Mouse (Mus musculus) forebrain, embryonic 12.5 days (tissue): ENCODE data around the gene Sema7a. TPM values are rescaled to one million over a fixed set of nuclear protein-coding genes. Genes with fewer than 3 reads are reported as not detected.

Experiments
- ATAC-seq: fragments of 200-750 bp; cut with Nextera tagmentation; 2 replicates; pipeline ENCODE4 v1.8.0; 2017; ENCODE audit warnings: moderate TSS enrichment; ENCODE audit not compliant: low FRiP score
- H3K27ac ChIP-seq: fragments of 300-500 bp; sonication (generic); 2 replicates; pipeline ENCODE4 v1.5.1; 2016; ENCODE audit warnings: mild to moderate bottlenecking
- H3K27me3 ChIP-seq: fragments of 300-500 bp; sonication (generic); 2 replicates; pipeline ENCODE4 v1.6.1; 2016; ENCODE audit warnings: mild to moderate bottlenecking
- H3K36me3 ChIP-seq: fragments of 300-500 bp; sonication (generic); replicated peaks from 2 replicates; pipeline ENCODE4 v1.6.1; 2016; ENCODE audit warnings: mild to moderate bottlenecking
- H3K4me1 ChIP-seq: fragments of 300-500 bp; sonication (generic); 2 replicates; pipeline ENCODE4 v1.6.1; 2016
- H3K4me2 ChIP-seq: fragments of 300-500 bp; sonication (generic); 2 replicates; pipeline ENCODE4 v1.6.1; 2016; ENCODE audit warnings: mild to moderate bottlenecking, moderate library complexity
- H3K4me3 ChIP-seq: fragments of 300-500 bp; sonication (generic); replicated peaks from 2 replicates; pipeline ENCODE4 v1.5.1; 2016; ENCODE audit warnings: mild to moderate bottlenecking
- H3K9ac ChIP-seq: fragments of 300-500 bp; sonication (generic); 2 replicates; pipeline ENCODE4 v1.6.1; 2016; ENCODE audit warnings: mild to moderate bottlenecking
- H3K9me3 ChIP-seq: fragments of 300-500 bp; sonication (generic); 2 replicates; pipeline ENCODE4 v1.6.1; 2016
- WGBS: fragments of 180-500 bp; shearing (Covaris S2); methylation state at CpG from one replicate; pipeline ENCODE4 v1.1.7; 2016; 5-methylcytosine and 5-hydroxymethylcytosine counted together
- polyA plus RNA-seq: library from polyadenylated mRNA; unstranded; fragments of >200 nt; fragmentation: Nextera tagmentation; extraction: Ambion mirVana; gene quantifications from 2 replicates; pipeline ENCODE4 v1.2.1, GENCODE M21; 2016

Sema7a gene
- polyA plus RNA-seq, 1 experiment from 2014 or later = 0.43 TPM

DNA sequence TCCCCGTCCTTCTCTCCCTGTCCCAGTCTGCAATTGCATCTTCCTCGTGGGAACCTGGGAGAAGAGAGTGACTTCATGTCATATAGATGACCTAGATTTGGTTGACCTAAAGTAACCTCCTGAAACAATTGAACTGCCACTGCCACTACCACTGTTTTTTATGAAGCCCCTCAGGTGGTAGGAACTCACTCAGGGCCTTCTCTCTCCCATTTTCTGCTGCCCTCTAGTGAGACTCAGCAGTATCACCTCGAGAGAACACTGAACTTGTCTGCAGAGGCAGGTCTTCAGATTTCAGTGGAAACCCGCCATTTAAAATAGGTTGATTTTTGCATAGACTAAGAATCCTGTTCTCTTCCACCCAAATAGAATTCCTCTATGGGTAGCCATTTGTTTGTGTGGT is 55.4 kb downstream of the Sema7a start:
- no peak for ATAC-seq
- WGBS = 37% methylated on average over 4 of the region's 4 CpGs
- no peaks in the 10 kb centered on the region for H3K36me3 ChIP-seq

DNA sequence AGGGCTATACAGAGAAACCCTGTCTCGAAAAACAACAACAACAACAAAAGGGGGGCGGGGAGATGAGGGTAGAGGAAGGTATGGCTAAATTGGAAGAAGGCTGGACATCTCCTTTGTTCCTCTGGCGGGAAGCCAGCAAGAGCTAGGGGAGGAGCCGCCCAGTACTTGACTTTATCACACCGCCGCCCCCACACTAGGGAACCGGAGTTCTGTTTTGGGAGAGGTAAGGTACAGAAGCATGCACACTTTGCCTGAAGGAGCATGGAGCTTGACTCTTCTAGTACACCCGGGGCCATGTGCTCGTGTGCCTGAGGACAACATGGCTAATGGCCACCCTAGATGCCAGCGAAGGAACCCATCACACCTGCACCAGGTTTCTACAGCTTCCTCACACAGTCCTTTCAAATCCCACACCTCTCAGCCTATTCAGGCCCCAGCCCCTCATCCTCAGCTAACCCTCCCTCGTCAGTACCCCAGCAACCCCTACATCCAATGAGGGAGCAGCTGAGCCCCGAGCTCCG is 57.7 kb downstream of the Sema7a start:
- 19% methylated on average over 13 of the region's 13 CpGs for WGBS
- H3K9ac ChIP-seq = peak overlapping the region; percentile 30
- peak; percentile 16; the same call in 1 of the 2 replicates for ATAC-seq
- peaks cover 44% of the 10 kb centered on the region for H3K27me3 ChIP-seq
- peaks cover 18% of the 10 kb centered on the region for H3K4me1 ChIP-seq
- no peaks in the 10 kb centered on the region for H3K9me3 ChIP-seq
- H3K4me2 ChIP-seq = peak overlapping the region; percentile 64
- H3K27ac ChIP-seq = no peak overlapping the region
- H3K36me3 ChIP-seq = no peaks in the 10 kb centered on the region
- peak overlapping the region; percentile 27 for H3K4me3 ChIP-seq

More for the DNA sequence above, 55.4 kb downstream of the Sema7a start:
- Histone ChIP-seq H3K9ac (no peak overlapping the region), H3K27ac (no peak overlapping the region), H3K4me3 (no peak overlapping the region), H3K27me3 (peaks cover 34% of the 10 kb centered on the region), H3K4me2 (no peak overlapping the region), H3K4me1 (peaks cover 18% of the 10 kb centered on the region), H3K9me3 (no peaks in the 10 kb centered on the region)

DNA sequence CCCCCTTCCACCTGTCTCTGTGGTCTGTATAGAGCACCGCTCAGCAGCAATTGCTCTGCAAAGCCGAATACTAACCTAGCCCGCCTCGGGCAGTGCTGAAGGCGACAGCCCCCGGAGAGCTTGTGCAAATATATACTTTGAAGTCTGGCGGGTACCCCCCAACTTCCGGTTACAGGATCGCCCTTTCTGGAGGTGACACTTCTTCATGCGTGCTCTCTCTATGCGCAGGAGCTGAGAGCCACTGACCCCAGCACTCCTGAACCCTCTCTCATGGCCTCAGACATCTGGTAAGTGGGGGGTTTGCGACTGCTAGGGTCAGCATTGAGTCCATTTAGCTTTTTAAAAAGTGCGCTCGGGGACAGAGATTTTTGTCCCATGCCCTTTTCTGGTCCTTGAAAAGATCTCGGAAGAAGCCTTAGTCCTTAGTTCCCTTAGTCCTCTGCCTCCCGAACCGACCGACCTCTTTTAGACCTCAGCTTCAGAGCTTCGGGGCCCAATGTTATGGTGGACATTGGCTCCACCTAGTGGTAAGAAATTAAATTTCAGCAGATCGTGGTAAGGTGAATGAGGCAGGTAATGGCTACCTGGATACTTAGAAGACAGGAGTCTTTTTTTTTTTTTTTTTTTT is 58.2 kb downstream of the Sema7a start:
- Histone ChIP-seq H3K27me3 (peaks cover 44% of the 10 kb centered on the region), H3K27ac (no peak overlapping the region), H3K4me2 (peak overlapping the region; percentile 64), H3K4me1 (peaks cover 12% of the 10 kb centered on the region), H3K9me3 (no peaks in the 10 kb centered on the region), H3K9ac (peak overlapping the region; percentile 30), H3K4me3 (peak overlapping the region; percentile 27), H3K36me3 (no peaks in the 10 kb centered on the region)
- WGBS = under 1% methylated on average over 20 of the region's 20 CpGs
- peak; percentile 88 for ATAC-seq

DNA sequence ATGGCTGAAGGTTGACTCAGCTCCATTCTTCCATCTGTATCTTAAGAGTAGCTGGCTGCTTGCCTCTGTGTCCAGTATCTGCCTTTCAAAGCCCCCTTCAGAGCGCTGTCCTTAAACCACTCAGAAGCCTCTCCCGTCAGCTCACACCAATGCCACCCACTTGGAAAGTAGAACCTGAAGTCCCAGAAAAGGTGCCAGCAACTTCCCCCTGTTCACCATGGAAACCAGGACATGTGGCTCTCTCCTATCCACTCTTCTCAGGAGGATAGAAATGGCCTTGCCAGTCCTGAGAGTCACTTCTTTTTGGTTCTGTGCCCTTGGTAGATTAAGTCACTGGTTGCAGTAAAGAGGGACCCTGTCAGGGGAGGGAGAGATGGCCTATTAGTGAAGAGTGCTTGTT is 58.8 kb downstream of the Sema7a start:
- Histone ChIP-seq H3K27me3 (peaks cover 44% of the 10 kb centered on the region), H3K9me3 (no peaks in the 10 kb centered on the region), H3K4me2 (no peak overlapping the region), H3K4me3 (no peak overlapping the region), H3K36me3 (no peaks in the 10 kb centered on the region), H3K27ac (no peak overlapping the region), H3K9ac (no peak overlapping the region), H3K4me1 (peaks cover 9% of the 10 kb centered on the region)
- 46% methylated on average over 2 of the region's 2 CpGs for WGBS
- ATAC-seq = peak; percentile 42; the same call in 1 of the 2 replicates

DNA sequence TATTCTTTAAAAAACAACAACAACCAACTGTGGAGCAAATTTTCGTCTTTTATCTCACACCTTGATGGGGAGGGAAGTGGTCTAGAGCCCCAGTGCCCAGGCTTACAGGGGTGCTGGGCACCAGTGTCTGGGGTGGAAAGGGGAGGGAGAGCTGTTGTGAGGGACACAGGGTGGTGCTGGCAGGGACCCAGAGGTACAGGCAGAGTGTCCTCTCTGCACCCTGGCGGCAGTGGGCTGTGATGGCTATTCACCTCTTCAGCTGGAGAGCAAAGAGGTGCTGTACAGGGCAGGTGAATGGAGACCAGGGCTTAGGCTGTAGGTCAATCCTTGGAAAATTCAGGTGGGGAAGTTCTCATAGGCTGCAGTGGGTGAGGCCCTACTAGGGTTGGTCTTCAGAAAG is 59.8 kb downstream of the Sema7a start:
- Histone ChIP-seq H3K9ac (no peak overlapping the region), H3K4me3 (no peak overlapping the region), H3K27me3 (peaks cover 44% of the 10 kb centered on the region), H3K4me2 (no peak overlapping the region), H3K27ac (no peak overlapping the region), H3K36me3 (no peaks in the 10 kb centered on the region), H3K4me1 (peaks cover 9% of the 10 kb centered on the region), H3K9me3 (no peaks in the 10 kb centered on the region)
- 56% methylated on average over 2 of the region's 2 CpGs for WGBS
- ATAC-seq = no peak

DNA sequence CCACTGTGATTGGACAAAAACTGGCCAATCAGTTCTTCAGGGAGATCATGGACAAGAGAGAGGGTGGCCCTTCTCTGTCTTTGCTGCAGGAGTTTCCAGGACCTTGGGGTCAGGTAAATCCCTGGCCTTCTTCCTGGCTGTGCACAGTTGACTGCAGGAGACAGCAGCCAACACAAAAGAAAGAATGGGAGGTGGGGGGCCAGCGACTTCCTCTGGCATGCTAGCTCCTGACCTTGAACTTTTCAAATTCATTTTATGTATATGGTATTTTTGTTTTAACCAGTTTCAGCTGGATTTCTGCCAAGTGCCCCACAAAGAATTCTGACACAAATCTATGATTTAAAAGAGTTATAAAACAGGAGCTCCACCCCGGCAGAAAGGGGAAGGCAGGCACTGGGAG is 63.4 kb downstream of the Sema7a start:
- Histone ChIP-seq H3K9me3 (no peaks in the 10 kb centered on the region), H3K4me3 (no peak overlapping the region), H3K4me1 (peaks cover 3% of the 10 kb centered on the region), H3K36me3 (no peaks in the 10 kb centered on the region), H3K4me2 (no peak overlapping the region), H3K27me3 (peaks cover 24% of the 10 kb centered on the region), H3K27ac (no peak overlapping the region), H3K9ac (no peak overlapping the region)
- 37% methylated on average over 2 of the region's 2 CpGs for WGBS
- ATAC-seq = no peak

DNA sequence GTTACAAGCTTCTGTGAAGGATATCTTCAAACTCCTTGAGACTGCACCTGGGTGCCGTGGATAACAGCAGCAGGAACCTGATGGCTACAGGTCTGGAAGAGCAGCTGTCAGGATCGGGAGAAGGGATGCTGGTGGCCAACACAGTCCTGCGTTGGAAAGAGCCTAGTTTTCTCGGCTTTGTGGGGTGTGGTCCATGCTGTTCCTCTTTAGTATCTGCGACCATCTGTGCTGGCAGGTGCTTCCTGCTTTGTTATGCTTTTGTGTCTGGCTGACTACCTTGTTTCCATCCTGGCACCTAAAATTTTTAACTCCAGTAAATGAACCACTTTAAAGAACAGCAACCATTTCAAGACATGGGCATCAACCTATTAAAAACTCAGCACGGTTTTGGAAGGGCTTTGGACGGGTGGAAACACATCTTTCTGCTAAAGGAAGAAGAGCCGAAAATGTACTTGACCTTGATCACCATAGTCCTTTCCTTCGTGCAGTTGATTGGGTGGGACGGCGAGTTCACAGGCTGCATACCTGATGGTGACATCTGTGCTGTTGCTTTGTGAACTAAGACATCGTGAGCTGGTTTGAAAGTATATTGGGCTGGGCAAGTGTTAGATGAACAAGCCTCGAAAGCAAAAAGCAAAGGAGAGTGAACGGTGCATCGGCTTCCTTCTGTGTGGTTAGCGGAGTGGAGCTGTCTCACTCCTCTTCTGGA is 66.0 kb downstream of the Sema7a start, which contains the start of gene Cyp11a1:
Gene Cyp11a1, plus strand, starts transcription at position 659 of the 709 bp plus-strand sequence.
- WGBS = 87% methylated on average over 16 of the region's 16 CpGs
- H3K4me3 ChIP-seq = no peak within 1 kb of the TSS
- peaks cover 4% of the 10 kb centered on the region for H3K27me3 ChIP-seq
- H3K27ac ChIP-seq = no peak within 1 kb of the TSS
- peaks cover 16% of the 10 kb centered on the region for H3K4me1 ChIP-seq
- no peak within 1 kb of the TSS for H3K4me2 ChIP-seq
- no peaks in the 10 kb centered on the region for H3K36me3 ChIP-seq
- no peak for ATAC-seq
- no peak within 1 kb of the TSS for H3K9ac ChIP-seq
- no peaks in the 10 kb centered on the region for H3K9me3 ChIP-seq

DNA sequence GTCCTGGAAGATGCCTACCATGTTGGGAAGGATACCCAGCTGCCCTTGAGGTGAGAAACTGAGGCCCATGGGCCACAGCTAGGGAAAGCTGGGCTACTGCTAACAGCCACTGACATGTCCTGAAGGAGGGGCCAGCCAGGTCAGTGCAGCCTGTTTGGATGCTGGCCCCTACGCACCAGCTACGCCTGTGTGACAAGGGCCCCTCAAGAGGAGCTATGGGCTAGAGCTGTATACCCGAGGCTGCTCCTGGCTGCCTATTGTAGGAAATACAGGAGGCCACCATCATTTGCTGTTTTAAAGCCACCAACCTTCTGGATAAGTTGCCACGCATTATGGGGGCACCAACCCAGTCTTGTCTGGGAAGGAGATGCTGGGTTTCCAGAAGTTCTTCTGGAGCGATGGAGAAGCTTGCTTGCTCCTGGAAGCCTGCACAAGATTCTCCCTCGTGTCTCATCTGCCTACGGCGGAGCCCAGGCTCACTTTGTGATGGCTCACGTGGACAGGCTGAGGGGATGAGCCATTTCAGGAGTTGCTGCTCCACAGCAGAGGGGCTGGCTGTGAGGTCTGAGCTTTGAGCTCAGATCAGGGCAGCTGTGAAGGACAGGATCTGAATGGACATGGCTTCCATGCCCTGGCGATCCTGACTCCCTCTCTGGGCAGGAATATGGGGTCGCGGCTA is 68.6 kb downstream of the Sema7a start:
- H3K4me3 ChIP-seq = 0 out of 2 replicates have a peak overlapping the region, but pooled peaks have one; percentile 10
- no peaks in the 10 kb centered on the region for H3K36me3 ChIP-seq
- H3K4me2 ChIP-seq = peak overlapping the region; percentile 38
- H3K4me1 ChIP-seq = peaks cover 32% of the 10 kb centered on the region
- H3K9ac ChIP-seq = peak overlapping the region; percentile 44; the same call in 1 of the 2 replicates
- peak; percentile 61; the same call in 1 of the 2 replicates for ATAC-seq
- H3K9me3 ChIP-seq = no peaks in the 10 kb centered on the region
- H3K27me3 ChIP-seq = no peaks in the 10 kb centered on the region
- 56% methylated on average over 12 of the region's 12 CpGs for WGBS
- H3K27ac ChIP-seq = peak overlapping the region; percentile 91

DNA sequence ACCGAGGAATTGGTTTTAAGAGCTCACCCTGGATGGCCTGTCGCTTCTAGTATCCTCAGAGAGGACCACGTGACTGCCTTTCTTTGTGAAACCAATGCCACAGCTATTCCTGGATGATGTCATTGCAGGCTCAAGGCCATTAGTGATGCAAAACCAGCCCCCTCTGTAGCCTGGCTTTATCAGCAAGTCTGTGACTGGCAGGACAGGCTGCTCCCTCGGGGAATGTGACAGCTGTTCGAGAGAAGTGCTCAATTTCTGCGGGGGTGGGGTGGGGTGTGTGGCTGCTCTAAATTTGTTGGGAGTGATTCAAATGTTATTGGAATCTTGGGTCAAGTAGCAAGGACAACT is 69.1 kb downstream of the Sema7a start:
- Histone ChIP-seq H3K9ac (peak overlapping the region; percentile 44; the same call in 1 of the 2 replicates), H3K27ac (peak overlapping the region; percentile 91), H3K9me3 (no peaks in the 10 kb centered on the region), H3K27me3 (no peaks in the 10 kb centered on the region), H3K4me1 (peaks cover 32% of the 10 kb centered on the region), H3K4me3 (0 out of 2 replicates have a peak overlapping the region, but pooled peaks have one; percentile 10), H3K36me3 (no peaks in the 10 kb centered on the region), H3K4me2 (peak overlapping the region; percentile 38)
- 5% methylated on average over 6 of the region's 6 CpGs for WGBS
- ATAC-seq = peak; percentile 95

DNA sequence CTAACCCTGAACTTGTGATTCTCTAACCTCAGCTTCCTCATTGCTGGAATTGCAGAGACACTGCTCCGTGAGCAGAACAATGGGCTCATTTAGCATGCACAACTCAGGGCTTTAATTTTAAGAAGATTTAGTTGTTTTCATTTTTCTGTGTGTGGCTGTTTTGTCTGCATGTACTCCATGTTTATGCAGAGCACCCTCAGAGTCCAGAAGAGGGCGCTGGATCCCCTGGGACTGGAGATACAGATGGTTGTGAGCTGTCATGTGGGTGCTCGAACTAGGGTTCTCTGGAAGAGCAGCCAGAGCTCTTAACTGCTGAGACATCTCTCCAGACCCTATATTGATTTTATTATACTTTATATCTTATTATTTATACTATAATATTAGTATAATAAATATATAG is 69.7 kb downstream of the Sema7a start:
- Histone ChIP-seq H3K9me3 (no peaks in the 10 kb centered on the region), H3K36me3 (no peaks in the 10 kb centered on the region), H3K27ac (peak overlapping the region; percentile 91), H3K9ac (no peak overlapping the region), H3K4me3 (no peak overlapping the region), H3K4me2 (no peak overlapping the region), H3K4me1 (peaks cover 32% of the 10 kb centered on the region), H3K27me3 (no peaks in the 10 kb centered on the region)
- 46% methylated on average over 3 of the region's 3 CpGs for WGBS
- ATAC-seq = 0 out of 2 replicates have a peak, but pooled peaks have one; percentile 19

DNA sequence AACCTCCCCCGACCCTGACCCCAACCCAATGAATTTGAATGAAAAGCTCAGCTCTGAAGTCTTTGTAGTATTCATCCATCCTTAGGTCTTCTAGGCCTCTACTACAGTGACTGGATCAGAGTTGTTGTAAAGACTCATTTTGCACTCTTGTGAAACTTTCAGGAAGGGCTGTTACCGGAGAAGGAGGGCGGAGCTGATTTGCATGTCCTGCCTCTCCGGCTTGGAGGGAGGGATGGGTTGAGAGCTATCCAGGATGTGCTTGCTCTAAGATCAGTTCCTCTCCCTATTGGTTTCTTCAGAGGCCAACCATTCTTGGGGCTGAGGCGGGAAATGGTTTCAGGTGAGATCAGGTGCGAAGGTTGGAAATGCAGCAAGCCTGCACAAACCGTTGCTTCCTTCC is 71.1 kb downstream of the Sema7a start:
- no peaks in the 10 kb centered on the region for H3K36me3 ChIP-seq
- H3K27ac ChIP-seq = no peak overlapping the region
- WGBS = 49% methylated on average over 7 of the region's 7 CpGs

DNA sequence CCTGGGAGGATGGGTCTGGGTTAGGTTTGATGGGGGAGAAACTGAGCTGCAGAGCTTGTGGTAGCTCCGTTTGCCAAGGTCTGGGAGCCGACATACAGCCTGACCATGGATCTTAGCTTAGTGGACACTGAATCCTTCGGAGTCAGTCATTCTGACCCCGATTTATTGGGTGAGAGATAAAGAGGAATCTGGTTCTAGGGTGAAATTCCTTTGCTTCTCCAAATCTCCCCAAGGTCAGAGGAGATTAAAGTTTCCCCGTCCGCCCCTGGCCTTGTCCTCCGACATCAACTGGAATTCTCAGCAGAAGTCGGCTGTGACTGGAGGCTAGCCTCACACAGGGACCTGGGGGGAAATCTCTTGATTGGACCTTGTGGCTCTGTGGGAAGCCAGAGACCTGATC is 71.6 kb downstream of the Sema7a start:
- peaks cover 32% of the 10 kb centered on the region for H3K4me1 ChIP-seq
- no peaks in the 10 kb centered on the region for H3K27me3 ChIP-seq
- no peaks in the 10 kb centered on the region for H3K9me3 ChIP-seq
- no peak for ATAC-seq
- H3K27ac ChIP-seq = no peak overlapping the region
- no peak overlapping the region for H3K4me3 ChIP-seq
- WGBS = 86% methylated on average over 8 of the region's 8 CpGs
- no peak overlapping the region for H3K9ac ChIP-seq
- H3K36me3 ChIP-seq = no peaks in the 10 kb centered on the region
- no peak overlapping the region for H3K4me2 ChIP-seq

More for the DNA sequence above, 71.1 kb downstream of the Sema7a start:
- Histone ChIP-seq H3K27me3 (no peaks in the 10 kb centered on the region), H3K4me1 (peaks cover 32% of the 10 kb centered on the region), H3K4me3 (no peak overlapping the region), H3K9ac (no peak overlapping the region), H3K9me3 (no peaks in the 10 kb centered on the region), H3K4me2 (no peak overlapping the region)
- no peak for ATAC-seq
